Mouse (Mus musculus): ENCODE results near the gene Prkab1.

DNA sequence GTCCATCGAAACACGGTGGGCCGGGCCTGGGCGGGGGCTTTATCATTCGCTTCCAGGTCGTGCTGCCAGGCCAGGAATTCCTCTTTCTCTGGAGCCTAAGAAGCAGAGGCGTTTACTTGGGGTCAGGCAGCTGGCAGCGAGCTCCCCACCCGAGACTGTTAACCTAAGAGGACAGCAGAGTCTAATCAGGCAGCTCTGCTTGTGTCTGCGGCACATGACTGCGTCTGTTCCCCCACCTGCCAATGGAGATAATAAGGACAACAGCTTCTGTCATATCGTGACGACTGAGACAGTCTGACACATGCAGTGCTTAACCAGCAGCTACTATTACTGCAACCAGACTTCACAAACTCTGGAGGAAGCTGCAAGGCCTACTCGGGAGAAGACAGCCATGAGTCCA lies 2.8 kb downstream of the Prkab1 start:
- no peak for TF ChIP-seq POLR2A (IDR thresholded peaks at IDR 0.05; ENCODE audit: extremely low read depth, insufficient read depth, low read length)
- no peak for TF ChIP-seq CTCF (IDR thresholded peaks at IDR 0.05; ENCODE audit: low read depth, low read length)

All from liver, adult 2 months (tissue).